Mouse (Mus musculus) left cerebral cortex, adult 8-10 months (tissue): ENCODE data around the gene Mapk9. TPM values are rescaled to one million over a fixed set of nuclear protein-coding genes. Genes with fewer than 3 reads are reported as not detected.
"Not testable (repeated sequence)": the region's sequence is repeated elsewhere in the genome, so short reads cannot be mapped to it uniquely, and the experiment has no call there.

Experiments
- DNase-seq, 2 experiments: peaks; one replicate each; pipeline ENCODE4 v3.0.0; 2022; ENCODE audit warnings: low spot score in 2 of 2
- total RNA-seq, 4 experiments: library from RNA; stranded (reverse); gene quantifications; 2 replicates each; pipeline ENCODE4 v1.2.4; 2022

Gene Mapk9
- total RNA-seq: 100 to 1,000 TPM; 187 to 250 (median 223) TPM

GRCm38 (mm10) chr11:49846401-49847070 is at the start of gene Mapk9:
Gene Mapk9, plus strand, starts transcription at chr11:49846751.
- DNase-seq: peak; percentile 89 to 97

DNA sequence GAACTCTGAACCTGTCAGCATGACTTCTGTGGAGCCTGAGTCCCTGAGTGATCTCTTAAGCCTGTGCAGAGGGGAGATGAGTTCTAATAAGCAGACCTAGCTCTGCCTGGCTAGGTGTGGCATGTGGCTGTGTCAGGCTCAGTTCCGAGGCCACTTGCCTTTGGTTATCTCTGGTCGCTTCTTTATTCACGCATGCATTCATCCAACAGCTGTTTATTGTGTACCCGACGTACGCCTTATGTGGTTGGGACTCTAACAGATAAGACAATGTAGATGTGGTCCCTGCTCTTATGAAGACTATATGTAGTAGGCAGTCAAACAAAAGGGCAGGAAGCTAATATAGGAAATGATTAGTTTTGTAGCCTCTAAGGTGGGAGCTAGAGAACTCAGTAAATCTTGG is 47.6 kb upstream of the Mapk9 start:
- DNase-seq: no peak

- DNase-seq: no peak
Measured at GRCm38 (mm10) chr11:49801516-49801915, 45.0 kb upstream of the Mapk9 start.

- no peak for DNase-seq
Measured at GRCm38 (mm10) chr11:49803801-49804200, 42.8 kb upstream of the Mapk9 start.

DNA sequence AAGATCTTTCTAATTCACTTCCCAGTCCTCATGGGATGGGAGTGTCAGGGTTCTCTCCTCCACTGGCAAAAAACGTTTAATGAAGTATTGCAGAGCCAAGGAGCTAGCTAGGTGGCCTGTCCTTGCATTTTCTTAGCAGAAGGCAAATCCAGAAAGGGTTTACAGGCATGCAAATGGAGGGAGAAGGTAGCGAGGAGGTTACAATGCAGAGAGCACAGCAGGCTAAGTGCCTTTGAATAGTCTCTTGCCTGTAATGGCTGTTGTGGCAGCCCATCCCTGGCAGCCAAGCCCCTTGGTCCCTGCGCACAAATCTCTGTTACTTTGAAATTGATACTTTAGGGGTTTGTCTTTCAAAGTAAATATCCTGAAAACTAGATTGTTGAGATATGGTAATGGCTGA is 40.3 kb upstream of the Mapk9 start:
- no peak for DNase-seq

DNA sequence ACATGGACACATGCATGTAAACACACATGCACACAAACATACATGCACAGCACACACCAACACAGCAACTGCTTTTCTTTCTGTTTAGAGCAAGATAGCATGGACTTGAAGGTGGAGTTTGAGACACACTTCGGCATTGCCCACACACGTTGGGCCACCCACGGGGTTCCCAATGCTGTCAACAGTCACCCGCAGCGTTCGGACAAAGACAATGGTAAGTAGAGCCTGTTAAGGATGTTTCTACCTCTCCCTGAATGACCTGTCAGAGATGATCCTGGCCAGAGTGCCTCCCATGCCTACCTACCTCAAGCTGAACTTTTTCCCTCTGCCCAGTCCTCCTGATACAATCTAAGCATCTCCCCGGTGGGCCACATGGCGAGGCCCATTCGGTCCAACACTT is 37.6 kb upstream of the Mapk9 start:
- DNase-seq: no peak

- not testable (repeated sequence) for DNase-seq
Measured at GRCm38 (mm10) chr11:49810696-49811095, 35.9 kb upstream of the Mapk9 start.

DNA sequence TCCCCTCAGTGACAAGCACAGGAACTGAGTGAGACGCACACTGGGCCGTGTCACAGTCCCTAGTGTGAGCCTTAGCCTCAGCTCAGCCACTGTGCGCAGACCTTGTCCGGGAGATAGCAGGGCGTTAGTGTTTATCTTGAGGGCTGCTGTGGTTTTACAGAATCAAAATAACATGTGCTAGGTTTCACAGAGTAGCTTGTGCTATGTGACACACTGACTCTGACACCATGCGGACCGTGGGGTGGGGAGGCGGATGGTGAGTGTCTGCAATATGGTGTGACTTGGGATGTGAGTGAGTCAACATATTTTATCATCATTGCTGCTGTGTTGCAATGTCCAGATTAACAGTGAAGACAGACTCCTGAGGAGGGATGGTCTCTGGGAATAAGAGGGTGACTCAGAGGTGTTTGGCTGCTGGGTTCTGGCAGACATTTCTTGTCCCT is 35.4 kb upstream of the Mapk9 start:
- DNase-seq: peak in 1 of 2 experiments; percentile 28

DNA sequence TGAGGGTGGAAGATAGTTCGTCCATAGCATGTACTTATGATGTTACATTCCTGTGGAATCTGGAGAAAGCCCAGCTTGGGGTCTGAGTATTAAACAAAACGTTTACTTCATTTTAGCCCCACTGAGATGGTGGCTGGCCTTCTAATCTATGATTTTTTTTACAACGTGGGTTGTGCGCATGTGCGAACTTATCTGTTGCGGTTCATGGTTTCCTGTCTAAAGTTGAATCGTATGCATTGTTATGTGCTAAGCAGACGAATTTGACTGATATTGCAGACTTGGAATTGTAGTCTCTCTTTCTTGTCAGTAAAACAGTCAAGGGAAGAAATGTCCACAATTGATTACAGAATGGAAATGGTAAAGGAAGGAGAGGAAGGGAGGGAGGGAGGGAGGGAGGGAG is 34.7 kb upstream of the Mapk9 start:
- no peak for DNase-seq

DNA sequence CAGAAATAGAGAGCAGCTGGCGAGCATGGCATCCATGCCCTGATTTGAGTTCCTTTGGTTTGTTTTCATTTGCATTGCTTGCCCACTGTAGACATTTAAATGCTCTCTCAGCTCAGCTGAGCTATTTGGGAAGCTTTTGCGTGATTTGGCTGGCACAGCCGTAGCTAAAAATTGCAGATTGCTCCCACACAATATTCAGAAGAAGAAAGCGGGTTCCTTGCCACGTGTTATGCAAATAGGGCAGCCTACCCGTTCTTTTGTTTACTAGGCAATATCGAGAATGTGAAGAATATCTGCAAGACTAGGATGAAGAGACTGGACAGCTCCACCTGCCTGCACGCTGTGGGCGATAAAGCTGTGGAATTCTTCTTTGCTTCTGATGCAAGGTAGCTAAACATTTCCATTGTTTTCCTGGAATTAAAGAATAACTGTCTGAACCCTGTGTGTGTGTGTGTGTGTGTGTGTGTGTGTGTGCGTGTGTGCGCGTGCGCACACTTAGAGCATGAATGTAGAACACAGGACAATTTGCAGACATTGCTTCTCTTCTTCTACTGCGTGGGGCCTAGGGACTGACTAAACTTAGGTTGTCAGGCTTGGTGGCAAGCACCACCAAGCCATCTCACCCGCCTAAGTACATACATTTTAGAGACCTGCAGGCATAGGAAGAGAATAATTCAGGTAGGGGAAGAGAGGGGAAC is 27.5 kb upstream of the Mapk9 start:
- DNase-seq: peak; percentile 51 to 91

DNA sequence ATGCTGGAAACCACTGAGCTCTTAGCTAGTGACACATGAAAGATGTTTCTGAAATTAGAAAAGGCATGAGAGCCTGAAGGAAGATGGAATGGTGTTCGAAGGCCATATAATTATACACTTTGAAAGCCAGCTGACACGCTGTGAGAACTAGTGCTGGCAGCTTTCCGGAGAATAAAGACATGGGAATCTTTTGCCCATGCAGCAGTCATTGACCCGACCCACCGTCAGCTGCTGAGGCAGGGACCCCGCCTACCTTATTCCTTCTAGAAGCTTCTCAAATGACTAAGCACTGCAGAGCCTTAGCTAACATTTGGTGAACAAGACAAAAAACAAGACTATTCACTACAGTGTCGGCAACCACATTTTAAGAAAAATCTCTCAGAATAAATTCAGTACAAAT is 26.9 kb upstream of the Mapk9 start:
- DNase-seq: peak in 1 of 2 experiments; percentile 50

GRCm38 (mm10) chr11:49820928-49821327 is 25.6 kb upstream of the Mapk9 start:
- DNase-seq: no peak

DNA sequence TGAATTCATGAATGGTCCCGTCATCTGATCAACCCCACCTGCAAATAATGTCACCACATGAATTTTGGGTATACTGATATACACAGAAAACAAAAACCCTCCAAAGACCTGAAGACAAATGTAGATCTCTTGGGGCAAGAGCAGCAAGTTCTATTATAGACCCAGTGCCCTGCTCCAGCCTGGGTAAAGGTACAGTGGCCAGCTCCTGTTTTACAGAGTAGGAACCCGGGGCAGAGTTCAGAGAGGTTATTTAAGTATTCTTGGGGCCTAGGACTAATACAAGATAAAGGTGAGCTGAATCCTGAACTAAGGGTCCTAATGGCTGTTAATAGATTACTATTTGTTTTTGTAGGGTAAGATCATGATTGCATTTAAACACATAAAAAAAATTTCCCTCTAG is 25.0 kb upstream of the Mapk9 start:
- no peak for DNase-seq

- DNase-seq: no peak
Measured at GRCm38 (mm10) chr11:49822337-49822736, 24.2 kb upstream of the Mapk9 start.

- DNase-seq: peak in 1 of 2 experiments; percentile 69
Measured at GRCm38 (mm10) chr11:49824896-49825295, 21.7 kb upstream of the Mapk9 start.

DNA sequence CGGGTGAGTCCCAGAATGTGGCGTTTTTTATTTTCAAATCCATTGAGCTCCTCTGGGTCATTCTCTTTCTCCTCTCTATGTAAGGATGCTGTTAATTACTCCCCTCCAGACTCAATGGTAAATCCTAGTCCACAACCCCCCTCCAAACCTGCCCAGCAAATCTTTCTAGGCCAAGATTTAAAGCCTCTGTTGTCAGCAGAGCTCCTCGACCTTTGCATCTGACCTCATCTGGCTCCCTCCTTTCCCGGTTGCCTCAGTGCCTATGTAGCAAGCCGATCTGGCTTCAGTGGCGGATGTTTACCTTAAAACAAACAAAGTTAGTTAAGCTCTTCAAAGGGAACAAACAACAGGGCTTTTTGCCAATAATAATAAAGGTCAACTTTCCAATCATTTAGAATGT is 19.3 kb upstream of the Mapk9 start:
- no peak for DNase-seq

- no peak for DNase-seq
Measured at GRCm38 (mm10) chr11:49829176-49829745, 17.3 kb upstream of the Mapk9 start.

DNA sequence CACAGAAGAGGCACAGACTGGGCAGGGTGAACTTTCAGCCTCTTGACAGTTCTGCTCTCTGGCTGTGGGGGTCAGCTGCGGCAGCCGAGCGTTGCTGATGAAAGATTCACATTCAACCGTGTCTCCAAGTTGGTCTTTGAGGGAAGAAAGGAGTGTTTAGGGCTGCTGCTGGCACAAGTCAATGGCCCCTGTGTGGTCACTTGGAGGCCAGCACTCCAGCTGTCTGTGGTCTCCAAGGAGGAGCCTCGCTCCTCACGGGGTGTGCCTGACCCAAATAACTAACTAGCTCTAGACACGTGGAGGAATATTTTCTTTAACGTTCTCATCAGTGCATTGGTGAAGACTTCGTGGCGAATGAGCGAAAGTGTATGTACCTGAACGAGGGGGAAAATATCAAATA is 14.6 kb upstream of the Mapk9 start:
- DNase-seq: no peak

DNA sequence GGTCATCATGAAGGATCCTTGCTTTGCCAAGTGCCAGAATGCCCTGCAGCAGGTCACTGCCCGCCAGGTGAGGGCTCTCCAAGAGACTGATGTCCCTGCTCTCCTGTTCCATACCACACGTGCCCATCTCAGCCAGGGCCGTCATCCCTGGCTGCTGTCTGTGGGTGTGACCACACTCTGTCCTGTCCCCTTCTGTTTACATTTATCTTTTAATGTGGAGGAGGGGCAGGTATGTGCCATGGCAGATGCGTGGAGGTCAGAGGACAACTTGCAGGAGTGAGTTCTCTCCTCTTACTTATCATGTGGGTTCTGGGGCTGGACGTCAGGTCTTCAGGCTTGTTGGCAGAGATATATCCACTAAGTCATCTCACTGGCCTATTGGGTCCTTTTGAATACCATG is 13.6 kb upstream of the Mapk9 start:
- DNase-seq: no peak

DNA sequence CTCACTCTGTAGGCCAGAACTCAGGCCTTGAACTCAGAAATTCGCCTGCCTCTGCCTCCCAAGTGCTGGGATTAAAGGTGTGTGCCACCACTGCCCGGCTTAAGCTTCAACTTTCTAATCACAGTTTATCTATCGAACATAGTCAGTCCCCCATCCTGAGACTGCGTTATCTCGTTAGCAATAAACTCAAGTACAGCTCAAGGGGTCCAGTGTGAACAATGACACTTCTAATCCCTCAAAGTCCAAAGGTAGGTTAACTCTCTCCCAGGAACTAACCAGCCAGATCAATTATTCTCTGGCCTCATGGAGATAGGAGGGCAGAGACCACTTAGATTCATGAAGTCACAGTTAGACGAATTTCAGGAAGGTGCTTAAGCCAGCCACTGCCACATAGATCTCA is 12.3 kb upstream of the Mapk9 start:
- no peak for DNase-seq

- DNase-seq: no peak
Measured at GRCm38 (mm10) chr11:49835257-49835956, 11.1 kb upstream of the Mapk9 start.
